Mouse (Mus musculus) embryonic facial prominence, embryonic 12.5 days (tissue): ENCODE measurements around the gene Mettl7a1. TPM values are rescaled to one million over a fixed set of nuclear protein-coding genes. Genes with fewer than 3 reads are reported as not detected.
"Not testable (repeated sequence)": the region's sequence is repeated elsewhere in the genome, so short reads cannot be mapped to it uniquely, and the experiment has no call there.

Experiments
- ATAC-seq: fragments of 200-750 bp; cut with Nextera tagmentation; 2 replicates; pipeline ENCODE4 v1.8.0; 2017; ENCODE audit not compliant: insufficient number of reproducible peaks, insufficient read depth, low FRiP score, low TSS enrichment
- H3K27ac ChIP-seq: fragments of 300-500 bp; sonication (generic); 2 replicates; pipeline ENCODE4 v1.5.1; 2016; ENCODE audit warnings: mild to moderate bottlenecking
- H3K27me3 ChIP-seq: fragments of 300-500 bp; sonication (generic); 2 replicates; pipeline ENCODE4 v1.6.1; 2016; ENCODE audit warnings: mild to moderate bottlenecking, moderate library complexity
- H3K36me3 ChIP-seq: fragments of 300-500 bp; sonication (generic); 2 replicates; pipeline ENCODE4 v1.6.1; 2016; ENCODE audit warnings: mild to moderate bottlenecking
- H3K4me1 ChIP-seq: fragments of 300-500 bp; sonication (generic); 2 replicates; pipeline ENCODE4 v1.6.1; 2016
- H3K4me2 ChIP-seq: fragments of 300-500 bp; sonication (generic); replicated peaks from 2 replicates; pipeline ENCODE4 v1.6.1; 2016; ENCODE audit warnings: mild to moderate bottlenecking, moderate library complexity
- H3K4me3 ChIP-seq: fragments of 300-500 bp; sonication (generic); 2 replicates; pipeline ENCODE4 v1.5.1; 2016; ENCODE audit warnings: mild to moderate bottlenecking
- H3K9ac ChIP-seq: fragments of 300-500 bp; sonication (generic); 2 replicates; pipeline ENCODE4 v1.6.1; 2016; ENCODE audit warnings: mild to moderate bottlenecking, moderate library complexity
- H3K9me3 ChIP-seq: fragments of 300-500 bp; sonication (generic); 2 replicates; pipeline ENCODE4 v1.6.1; 2016; ENCODE audit warnings: mild to moderate bottlenecking, moderate library complexity
- WGBS: fragments of 180-500 bp; shearing (Covaris S2); methylation state at CpG from one replicate; pipeline ENCODE4 v1.1.7; 2016; 5-methylcytosine and 5-hydroxymethylcytosine counted together
- polyA plus RNA-seq: library from polyadenylated mRNA; unstranded; fragments of >200 nt; fragmentation: Nextera tagmentation; extraction: Ambion mirVana; gene quantifications from 2 replicates; pipeline ENCODE4 v1.2.1, GENCODE M21; 2016

Gene Mettl7a1
- polyA plus RNA-seq, 1 experiment from 2014 or later = 5.1 TPM

- 66% methylated on average over 10 of the region's 10 CpGs for WGBS
- H3K9me3 ChIP-seq = no peaks in the 10 kb centered on the region
- H3K4me3 ChIP-seq = no peak within 1 kb of the TSS
- no peak for ATAC-seq
- H3K4me2 ChIP-seq = no peak within 1 kb of the TSS
- peaks cover 7% of the 10 kb centered on the region; the same call in 1 of the 2 replicates for H3K4me1 ChIP-seq
- no peaks in the 10 kb centered on the region for H3K36me3 ChIP-seq
- H3K27me3 ChIP-seq = no peaks in the 10 kb centered on the region
- no peak within 1 kb of the TSS for H3K9ac ChIP-seq
- H3K27ac ChIP-seq = no peak within 1 kb of the TSS
These were observed 48.8 kb downstream of the Mettl7a1 start, which contains the start of the genes Methig1 and Mettl7a2 for GRCm38 (mm10) chr15:100352711-100353250. Methig1 (plus strand) TSS chr15:100353149. Mettl7a2 (plus strand) TSS chr15:100353200.

GRCm38 (mm10) chr15:100353399-100353798 is 49.5 kb downstream of the Mettl7a1 start:
- 91% methylated on average over 22 of the region's 22 CpGs for WGBS
- H3K4me1 ChIP-seq, H3K4me2 ChIP-seq, H3K27ac ChIP-seq, H3K36me3 ChIP-seq, H3K9me3 ChIP-seq, H3K9ac ChIP-seq, H3K27me3 ChIP-seq, ATAC-seq, H3K4me3 ChIP-seq: not testable (repeated sequence)

- Histone ChIP-seq H3K4me3 (no peak overlapping the region), H3K9ac (no peak overlapping the region), H3K27ac (no peak overlapping the region), H3K4me2 (no peak overlapping the region), H3K36me3 (no peaks in the 10 kb centered on the region), H3K4me1 (peaks cover 7% of the 10 kb centered on the region; the same call in 1 of the 2 replicates), H3K27me3 (no peaks in the 10 kb centered on the region), H3K9me3 (no peaks in the 10 kb centered on the region)
- 91% methylated on average over 5 of the region's 5 CpGs for WGBS
- no peak for ATAC-seq
These were observed 51.9 kb downstream of the Mettl7a1 start for GRCm38 (mm10) chr15:100355876-100356275.

GRCm38 (mm10) chr15:100364242-100364641 is 60.3 kb downstream of the Mettl7a1 start, which contains the start of gene Higd1c:
Higd1c (plus strand) TSS chr15:100364542.
- H3K36me3 ChIP-seq = no peaks in the 10 kb centered on the region
- no peaks in the 10 kb centered on the region for H3K27me3 ChIP-seq
- no peak within 1 kb of the TSS for H3K4me2 ChIP-seq
- no peak for ATAC-seq
- H3K4me1 ChIP-seq = 0 out of 2 replicates have a peak, but pooled peaks cover 3% of the 10 kb centered on the region
- no peaks in the 10 kb centered on the region for H3K9me3 ChIP-seq
- WGBS = 70% methylated on average over 7 of the region's 7 CpGs
- no peak within 1 kb of the TSS for H3K27ac ChIP-seq
- H3K4me3 ChIP-seq = no peak within 1 kb of the TSS
- no peak within 1 kb of the TSS for H3K9ac ChIP-seq

GRCm38 (mm10) chr15:100365967-100366366 is 62.0 kb downstream of the Mettl7a1 start:
- 27% methylated on average over 9 of the region's 9 CpGs for WGBS

GRCm38 (mm10) chr15:100367119-100367518 is 63.2 kb downstream of the Mettl7a1 start:
- no peak overlapping the region for H3K9ac ChIP-seq
- no peak overlapping the region for H3K4me3 ChIP-seq
- H3K4me1 ChIP-seq = 0 out of 2 replicates have a peak, but pooled peaks cover 3% of the 10 kb centered on the region
- no peak overlapping the region for H3K4me2 ChIP-seq
- WGBS = 80% methylated on average over 7 of the region's 7 CpGs
- H3K27ac ChIP-seq = no peak overlapping the region
- ATAC-seq = no peak
- no peaks in the 10 kb centered on the region for H3K9me3 ChIP-seq
- no peaks in the 10 kb centered on the region for H3K27me3 ChIP-seq
- no peaks in the 10 kb centered on the region for H3K36me3 ChIP-seq

More at GRCm38 (mm10) chr15:100365967-100366366, 62.0 kb downstream of the Mettl7a1 start:
- not testable (repeated sequence) for H3K4me1 ChIP-seq, H3K27ac ChIP-seq, H3K4me2 ChIP-seq, H3K4me3 ChIP-seq, H3K27me3 ChIP-seq, H3K9ac ChIP-seq, H3K36me3 ChIP-seq, H3K9me3 ChIP-seq, ATAC-seq

GRCm38 (mm10) chr15:100375066-100375465 is 71.1 kb downstream of the Mettl7a1 start:
- no peaks in the 10 kb centered on the region for H3K4me1 ChIP-seq
- no peak overlapping the region for H3K27ac ChIP-seq
- H3K9me3 ChIP-seq = 0 out of 2 replicates have a peak, but pooled peaks cover 3% of the 10 kb centered on the region
- 30% methylated on average over 5 of the region's 5 CpGs for WGBS
- H3K4me3 ChIP-seq = no peak overlapping the region
- H3K36me3 ChIP-seq = no peaks in the 10 kb centered on the region
- no peak overlapping the region for H3K9ac ChIP-seq
- no peak overlapping the region for H3K4me2 ChIP-seq
- no peaks in the 10 kb centered on the region for H3K27me3 ChIP-seq
- ATAC-seq = no peak

GRCm38 (mm10) chr15:100377847-100378505 is 74.0 kb downstream of the Mettl7a1 start:
- 32% methylated on average over 4 of the region's 9 CpGs for WGBS
- H3K9me3 ChIP-seq, ATAC-seq, H3K4me3 ChIP-seq, H3K4me1 ChIP-seq, H3K9ac ChIP-seq, H3K36me3 ChIP-seq, H3K27ac ChIP-seq, H3K4me2 ChIP-seq, H3K27me3 ChIP-seq: not testable (repeated sequence)

Other genes with a start within 250 kb of the Mettl7a1 start
- 45.0 and 46.8 TPM in 2 replicates for gene Atf1, start 76.3 kb upstream of the Mettl7a1 start, polyA plus RNA-seq
- not detected in 2 replicates for gene Tmprss12, start 23.3 kb upstream of the Mettl7a1 start, polyA plus RNA-seq
- 0.28 and 0.57 TPM in 2 replicates for gene Mettl7a3, start 30.8 kb downstream of the Mettl7a1 start, polyA plus RNA-seq
- 0.26 TPM in 1 of 2 replicates, not detected in the other for gene Methig1, start 49.0 kb downstream of the Mettl7a1 start, polyA plus RNA-seq
- not detected in 2 replicates for gene Mettl7a2, start 49.1 kb downstream of the Mettl7a1 start, polyA plus RNA-seq
- gene Higd1c, start 60.4 kb downstream of the Mettl7a1 start, polyA plus RNA-seq = not detected in 2 replicates
- gene Gm5475, start 118.0 kb downstream of the Mettl7a1 start, polyA plus RNA-seq = 0.12 and 0.14 TPM in 2 replicates
- gene Slc11a2, start 120.9 kb downstream of the Mettl7a1 start, polyA plus RNA-seq = 22.3 and 23.0 TPM in 2 replicates
- gene Letmd1, start 164.9 kb downstream of the Mettl7a1 start, polyA plus RNA-seq = 35.3 and 37.3 TPM in 2 replicates
- 32.8 and 34.9 TPM in 2 replicates for gene Csrnp2, start 191.3 kb downstream of the Mettl7a1 start, polyA plus RNA-seq
- 42.7 and 43.7 TPM in 2 replicates for gene Tfcp2, start 247.9 kb downstream of the Mettl7a1 start, polyA plus RNA-seq